Mouse (Mus musculus): ENCODE measurements around the gene Grip2. TPM values are rescaled to one million over a fixed set of nuclear protein-coding genes. Genes with fewer than 3 reads are reported as not detected.

Gene Grip2
- polyA plus RNA-seq, 1 experiment, result 0.33 TPM

DNA sequence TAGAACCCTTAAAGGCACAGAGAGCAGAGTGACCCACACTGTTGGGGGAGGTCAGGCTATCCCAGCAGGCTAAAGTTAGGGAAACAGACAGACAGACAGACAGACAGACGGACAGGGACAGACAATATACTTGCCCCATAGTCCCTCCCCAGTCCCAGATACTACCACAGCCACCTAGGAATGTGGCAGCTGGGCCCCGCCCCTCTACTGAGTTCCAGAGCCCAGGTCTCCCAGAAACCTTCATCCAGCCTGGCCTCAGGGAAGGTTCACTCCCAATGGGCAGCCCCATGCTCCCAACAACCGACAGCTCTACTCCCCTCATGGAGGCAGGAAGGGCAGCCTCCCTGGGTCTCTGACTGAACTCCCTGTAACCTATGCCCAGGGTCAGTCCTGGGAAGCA lies 31.4 kb downstream of the Grip2 start:
- no peak for TF ChIP-seq POLR2A (IDR thresholded peaks at IDR 0.05; ENCODE audit: control insufficient read depth, low read depth, low read length)
- no peak for TF ChIP-seq CTCF (IDR thresholded peaks at IDR 0.05; ENCODE audit: control insufficient read depth, insufficient read depth, insufficient replicate concordance, low read depth, low read length)

DNA sequence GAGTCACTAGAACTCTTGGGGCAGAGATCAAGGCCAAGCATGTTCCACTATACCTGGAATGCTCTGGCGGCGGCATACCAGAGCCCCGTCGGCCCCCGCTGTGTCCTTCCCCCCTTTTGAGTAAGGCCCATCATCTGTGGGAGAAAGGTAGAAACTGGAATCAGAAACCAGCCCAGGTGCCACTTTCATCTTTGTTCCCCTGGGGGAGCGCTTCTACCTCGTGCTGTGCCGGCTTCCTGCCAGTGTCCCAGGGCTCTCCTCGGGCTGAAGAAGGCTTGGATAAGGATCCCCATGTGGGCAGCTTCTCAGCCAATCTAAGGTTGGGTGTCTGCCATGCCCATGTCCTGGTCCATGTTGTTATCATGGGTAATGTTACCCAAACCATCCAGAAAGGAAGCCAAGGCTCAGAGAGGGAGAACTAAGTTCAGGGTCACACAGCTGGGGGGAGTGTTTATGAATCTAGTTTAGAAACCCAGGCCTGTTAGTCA lies 38.7 kb downstream of the Grip2 start:
- no peak overlapping the region for H3K27ac ChIP-seq (ENCODE audit: control insufficient read depth, insufficient read depth, low read depth, low read length)
- no peak for TF ChIP-seq CTCF (IDR thresholded peaks at IDR 0.05; ENCODE audit: control insufficient read depth, insufficient read depth, insufficient replicate concordance, low read depth, low read length)
- no peak for TF ChIP-seq POLR2A (IDR thresholded peaks at IDR 0.05; ENCODE audit: control insufficient read depth, low read depth, low read length)

More for the DNA sequence above, 31.4 kb downstream of the Grip2 start:
- Histone ChIP-seq H3K27me3 (ENCODE audit: control insufficient read depth, insufficient read depth, low read length) (no peaks in the 10 kb centered on the region), H3K4me1 (ENCODE audit: control insufficient read depth, insufficient read depth, low read length) (no peaks in the 10 kb centered on the region), H3K4me3 (ENCODE audit: control insufficient read depth, low read depth, low read length) (no peak overlapping the region), H3K36me3 (ENCODE audit: control insufficient read depth, insufficient read depth, low read length) (no peaks in the 10 kb centered on the region), H3K27ac (ENCODE audit: control insufficient read depth, insufficient read depth, low read depth, low read length) (no peak overlapping the region)

DNA sequence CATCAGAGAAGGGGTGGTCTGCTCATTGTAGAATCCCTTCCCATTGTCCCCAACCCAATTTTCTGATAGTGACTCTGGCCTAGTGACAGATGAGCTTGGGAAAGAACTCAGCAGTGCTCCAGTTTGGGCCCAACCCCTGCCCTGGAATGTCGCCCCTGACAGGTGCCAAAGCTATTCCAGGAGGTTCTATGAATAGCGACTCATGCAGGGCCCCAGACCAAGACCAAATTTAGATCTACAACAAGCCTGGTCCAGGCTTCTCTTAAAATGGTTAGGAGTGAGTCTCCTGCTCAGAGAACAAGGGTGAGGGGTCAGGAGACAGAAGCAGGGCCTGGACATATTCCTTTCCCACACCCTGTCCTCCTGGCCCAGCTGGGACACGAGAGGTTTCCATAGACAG lies 42.0 kb downstream of the Grip2 start:
- TF ChIP-seq POLR2A (IDR thresholded peaks at IDR 0.05; ENCODE audit: control insufficient read depth, low read depth, low read length), result no peak
- no peaks in the 10 kb centered on the region for H3K27me3 ChIP-seq (ENCODE audit: control insufficient read depth, insufficient read depth, low read length)

More for the DNA sequence above, 38.7 kb downstream of the Grip2 start:
- Histone ChIP-seq H3K36me3 (ENCODE audit: control insufficient read depth, insufficient read depth, low read length) (no peaks in the 10 kb centered on the region), H3K27me3 (ENCODE audit: control insufficient read depth, insufficient read depth, low read length) (no peaks in the 10 kb centered on the region), H3K4me3 (ENCODE audit: control insufficient read depth, low read depth, low read length) (no peak overlapping the region), H3K4me1 (ENCODE audit: control insufficient read depth, insufficient read depth, low read length) (no peaks in the 10 kb centered on the region)

DNA sequence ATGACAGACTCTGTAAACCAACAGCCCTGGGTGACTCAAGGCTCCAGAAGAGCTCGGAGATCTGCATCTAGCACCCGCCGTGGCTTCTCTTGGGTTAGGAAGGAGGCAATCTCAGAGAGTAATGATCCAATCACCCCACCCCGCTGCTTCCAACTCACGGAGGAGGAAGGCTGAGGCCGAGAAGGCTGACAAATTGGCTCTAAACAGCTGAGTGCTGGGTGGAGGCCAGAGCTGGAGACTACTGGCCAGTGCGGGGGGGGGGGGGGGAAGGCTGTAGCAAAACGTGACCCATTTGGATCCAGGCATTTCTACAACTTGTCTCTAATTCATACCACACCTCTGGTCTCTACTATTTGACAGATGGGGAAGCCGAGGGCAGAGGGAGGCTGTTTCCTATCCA lies 47.8 kb downstream of the Grip2 start:
- no peak overlapping the region for H3K4me3 ChIP-seq (ENCODE audit: control insufficient read depth, low read depth, low read length)
- no peaks in the 10 kb centered on the region for H3K27me3 ChIP-seq (ENCODE audit: control insufficient read depth, insufficient read depth, low read length)
- H3K36me3 ChIP-seq (ENCODE audit: control insufficient read depth, insufficient read depth, low read length), result no peaks in the 10 kb centered on the region
- H3K4me1 ChIP-seq (ENCODE audit: control insufficient read depth, insufficient read depth, low read length), result no peaks in the 10 kb centered on the region
- TF ChIP-seq POLR2A (IDR thresholded peaks at IDR 0.05; ENCODE audit: control insufficient read depth, low read depth, low read length) (no peak), CTCF (IDR thresholded peaks at IDR 0.05; ENCODE audit: control insufficient read depth, insufficient read depth, insufficient replicate concordance, low read depth, low read length) (no peak)
- no peak overlapping the region for H3K27ac ChIP-seq (ENCODE audit: control insufficient read depth, insufficient read depth, low read depth, low read length)

More for the DNA sequence above, 42.0 kb downstream of the Grip2 start:
- H3K27ac ChIP-seq (ENCODE audit: control insufficient read depth, insufficient read depth, low read depth, low read length), result no peak overlapping the region
- H3K4me3 ChIP-seq (ENCODE audit: control insufficient read depth, low read depth, low read length), result no peak overlapping the region
- no peaks in the 10 kb centered on the region for H3K36me3 ChIP-seq (ENCODE audit: control insufficient read depth, insufficient read depth, low read length)
- no peaks in the 10 kb centered on the region for H3K4me1 ChIP-seq (ENCODE audit: control insufficient read depth, insufficient read depth, low read length)

DNA sequence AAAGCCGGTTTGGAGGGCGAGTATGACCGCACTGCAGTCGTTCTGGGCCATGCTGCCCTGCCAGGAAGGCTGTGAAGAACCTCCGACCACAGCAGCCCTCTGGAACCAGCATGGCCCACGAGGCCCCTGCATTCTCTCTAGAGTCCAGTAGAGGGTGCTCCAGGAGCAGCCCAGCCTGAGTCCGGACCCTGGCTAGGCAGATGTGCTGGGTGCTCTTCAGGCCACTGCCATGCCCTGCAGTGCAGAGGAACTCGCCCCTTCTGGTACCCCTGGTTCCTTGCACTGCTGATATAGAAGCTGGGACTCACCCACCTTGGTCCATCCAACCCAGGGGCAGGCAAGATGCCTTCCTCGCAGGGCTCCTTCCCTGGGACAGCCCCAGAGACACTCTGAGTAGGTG lies 50.5 kb downstream of the Grip2 start:
- TF ChIP-seq POLR2A (IDR thresholded peaks at IDR 0.05; ENCODE audit: control insufficient read depth, low read depth, low read length), result no peak
- TF ChIP-seq CTCF (IDR thresholded peaks at IDR 0.05; ENCODE audit: control insufficient read depth, insufficient read depth, insufficient replicate concordance, low read depth, low read length), result peak; percentile 86
- H3K27me3 ChIP-seq (ENCODE audit: control insufficient read depth, insufficient read depth, low read length), result no peaks in the 10 kb centered on the region
- H3K36me3 ChIP-seq (ENCODE audit: control insufficient read depth, insufficient read depth, low read length), result no peaks in the 10 kb centered on the region
- no peak overlapping the region for H3K27ac ChIP-seq (ENCODE audit: control insufficient read depth, insufficient read depth, low read depth, low read length)
- H3K4me3 ChIP-seq (ENCODE audit: control insufficient read depth, low read depth, low read length), result no peak overlapping the region
- no peaks in the 10 kb centered on the region for H3K4me1 ChIP-seq (ENCODE audit: control insufficient read depth, insufficient read depth, low read length)

DNA sequence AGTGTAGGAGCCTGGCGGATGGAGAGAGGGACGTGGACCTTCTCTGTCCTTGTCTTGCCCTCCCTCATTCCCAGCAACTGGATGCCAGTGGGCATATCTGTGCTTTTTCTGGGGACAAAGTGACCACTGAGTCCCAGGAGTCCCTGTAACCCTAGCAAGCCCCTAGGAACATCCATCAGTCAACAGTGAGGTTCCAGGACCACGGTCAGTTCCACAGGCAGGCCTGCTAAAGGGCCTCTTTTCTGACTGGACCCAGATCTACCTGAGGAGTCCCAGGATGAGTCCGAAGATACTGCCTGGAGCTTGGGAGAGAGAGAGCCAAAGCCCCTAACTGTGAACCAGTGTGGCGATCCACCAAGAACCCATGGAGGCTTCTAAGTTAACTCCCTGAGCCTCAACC lies 53.1 kb downstream of the Grip2 start:
- Histone ChIP-seq H3K27me3 (ENCODE audit: control insufficient read depth, insufficient read depth, low read length) (no peaks in the 10 kb centered on the region), H3K27ac (ENCODE audit: control insufficient read depth, insufficient read depth, low read depth, low read length) (no peak overlapping the region), H3K4me1 (ENCODE audit: control insufficient read depth, insufficient read depth, low read length) (no peaks in the 10 kb centered on the region), H3K36me3 (ENCODE audit: control insufficient read depth, insufficient read depth, low read length) (no peaks in the 10 kb centered on the region), H3K4me3 (ENCODE audit: control insufficient read depth, low read depth, low read length) (no peak overlapping the region)
- TF ChIP-seq POLR2A (IDR thresholded peaks at IDR 0.05; ENCODE audit: control insufficient read depth, low read depth, low read length) (no peak), CTCF (IDR thresholded peaks at IDR 0.05; ENCODE audit: control insufficient read depth, insufficient read depth, insufficient replicate concordance, low read depth, low read length) (no peak)

DNA sequence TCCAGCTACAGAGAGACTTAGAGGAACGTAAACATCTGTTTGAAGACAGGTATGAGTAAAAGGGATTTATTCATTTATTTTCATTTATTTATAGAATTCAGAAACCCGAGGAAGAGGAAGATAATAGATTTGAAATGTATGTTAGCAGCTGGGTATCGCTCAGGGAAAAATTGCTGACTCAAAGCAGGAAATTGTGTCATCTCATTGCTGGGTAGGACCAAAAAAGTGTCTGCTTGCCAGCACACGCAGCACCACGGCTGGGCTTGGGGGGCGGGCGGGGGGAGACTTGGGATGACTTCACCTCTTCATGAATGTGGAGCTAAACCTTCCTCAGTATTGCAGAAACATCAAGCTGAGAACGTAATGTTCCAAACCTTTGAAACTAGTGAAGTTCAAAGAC lies 59.5 kb downstream of the Grip2 start:
- Histone ChIP-seq H3K27ac (ENCODE audit: control insufficient read depth, insufficient read depth, low read depth, low read length) (no peak overlapping the region), H3K4me1 (ENCODE audit: control insufficient read depth, insufficient read depth, low read length) (no peaks in the 10 kb centered on the region), H3K27me3 (ENCODE audit: control insufficient read depth, insufficient read depth, low read length) (no peaks in the 10 kb centered on the region), H3K4me3 (ENCODE audit: control insufficient read depth, low read depth, low read length) (no peak overlapping the region), H3K36me3 (ENCODE audit: control insufficient read depth, insufficient read depth, low read length) (no peaks in the 10 kb centered on the region)
- no peak for TF ChIP-seq POLR2A (IDR thresholded peaks at IDR 0.05; ENCODE audit: control insufficient read depth, low read depth, low read length)
- no peak for TF ChIP-seq CTCF (IDR thresholded peaks at IDR 0.05; ENCODE audit: control insufficient read depth, insufficient read depth, insufficient replicate concordance, low read depth, low read length)
